Mouse (Mus musculus) MEL (cell line): ENCODE data around the gene Lyar. TPM values are rescaled to one million over a fixed set of nuclear protein-coding genes. Genes with fewer than 3 reads are reported as not detected.

Source experiments
- DNase-seq: peaks from one replicate; pipeline ENCODE4 v3.0.0; 2011; ENCODE audit warnings: low read depth, low spot score
- H3K27ac ChIP-seq: 2 replicates; pipeline ENCODE4 v1.5.1; 2012; ENCODE audit warnings: low read depth, mild to moderate bottlenecking, control low read depth, low read length, moderate library complexity; ENCODE audit not compliant: control insufficient read depth
- H3K27me3 ChIP-seq, 2 experiments: fragments of 150-350 bp in 1 of 2; sonication (generic) in 1 of 2; 2 replicates each; pipeline ENCODE4 v1.6.1; 2012; ENCODE audit warnings: low read length in 2 of 2, mild to moderate bottlenecking in 2 of 2, improper control_type of control experiment in 1 of 2, moderate library complexity in 1 of 2; ENCODE audit not compliant: insufficient read depth in 2 of 2, control insufficient read depth in 1 of 2
- H3K36me3 ChIP-seq, 2 experiments: 2 replicates each; pipeline ENCODE4 v1.6.1; 2012 to 2014; ENCODE audit warnings: low read length in 2 of 2, improper control_type of control experiment in 1 of 2, inconsistent platforms in 1 of 2, mild to moderate bottlenecking in 1 of 2; ENCODE audit not compliant: insufficient read depth in 2 of 2, control insufficient read depth in 1 of 2
- H3K4me1 ChIP-seq, 2 experiments: fragments of 150-350 bp in 1 of 2; sonication (generic) in 1 of 2; 2 replicates each; pipeline ENCODE4 v1.6.1; 2012; ENCODE audit warnings: low read length in 2 of 2, improper control_type of control experiment in 1 of 2, mild to moderate bottlenecking in 1 of 2; ENCODE audit not compliant: insufficient read depth in 2 of 2, control insufficient read depth in 1 of 2
- H3K4me3 ChIP-seq, 2 experiments: fragments of 150-350 bp in 1 of 2; sonication (generic) in 1 of 2; 2 replicates each; pipeline ENCODE4 v1.5.1; 2012; ENCODE audit warnings: low read depth in 2 of 2, low read length in 2 of 2, mild to moderate bottlenecking in 2 of 2, moderate library complexity in 2 of 2, control low read depth in 1 of 2, improper control_type of control experiment in 1 of 2; ENCODE audit not compliant: control insufficient read depth in 1 of 2, insufficient read depth in 1 of 2
- H3K79me2 ChIP-seq: 2 replicates; pipeline ENCODE4 v1.6.1; 2012; ENCODE audit warnings: mild to moderate bottlenecking, low read length, moderate library complexity; ENCODE audit not compliant: control insufficient read depth, poor library complexity, insufficient read depth
- H3K9ac ChIP-seq: 2 replicates; pipeline ENCODE4 v1.6.1; 2012; ENCODE audit warnings: low read depth, mild to moderate bottlenecking, control low read depth, low read length, moderate library complexity; ENCODE audit not compliant: control insufficient read depth, poor library complexity, severe bottlenecking
- H3K9me3 ChIP-seq: fragments of 150-350 bp; sonication (generic); replicated peaks from 2 replicates; pipeline ENCODE4 v1.6.1; 2012; ENCODE audit warnings: mild to moderate bottlenecking, low read length, improper control_type of control experiment, moderate library complexity; ENCODE audit not compliant: insufficient read depth
- BHLHE40 ChIP-seq: IDR thresholded peaks from 2 replicates; pipeline ENCODE4 v1.6.1; 2012; ENCODE audit warnings: low read depth, mild to moderate bottlenecking, inconsistent platforms, low read length, improper control_type of control experiment, borderline replicate concordance
- E2F4 ChIP-seq: IDR thresholded peaks from 2 replicates; pipeline ENCODE4 v1.6.1; 2011; ENCODE audit warnings: low read depth, low read length, improper control_type of control experiment, borderline replicate concordance
- ELF1 ChIP-seq: IDR thresholded peaks from 2 replicates; pipeline ENCODE4 v1.6.1; 2014; ENCODE audit warnings: low read depth, mild to moderate bottlenecking, inconsistent platforms, low read length, improper control_type of control experiment, moderate library complexity
- GABPA ChIP-seq: IDR thresholded peaks from 2 replicates; pipeline ENCODE4 v1.6.1; 2012; ENCODE audit warnings: low read depth, mild to moderate bottlenecking, inconsistent platforms, low read length, improper control_type of control experiment, moderate library complexity
- GATA1 ChIP-seq: IDR thresholded peaks from 2 replicates; pipeline ENCODE4 v1.6.1; 2011; ENCODE audit warnings: low read depth, low read length, improper control_type of control experiment
- MEF2A ChIP-seq: IDR thresholded peaks from 2 replicates; pipeline ENCODE4 v1.6.1; 2014; ENCODE audit warnings: low read depth, mild to moderate bottlenecking, inconsistent platforms, low read length, improper control_type of control experiment; ENCODE audit not compliant: poor library complexity, insufficient replicate concordance, severe bottlenecking; ENCODE audit errors: extremely low read depth
- MXI1 ChIP-seq: IDR thresholded peaks from 2 replicates; pipeline ENCODE4 v1.6.1; 2011; ENCODE audit warnings: mild to moderate bottlenecking, low read depth, low read length, improper control_type of control experiment
- POLR2AphosphoS2 ChIP-seq: IDR thresholded peaks from 2 replicates; pipeline ENCODE4 v1.6.1; 2011; ENCODE audit warnings: low read length, improper control_type of control experiment
- POLR2AphosphoS5 ChIP-seq: IDR thresholded peaks from 2 replicates; pipeline ENCODE4 v1.6.1; 2012; ENCODE audit warnings: low read depth, borderline replicate concordance, mild to moderate bottlenecking, inconsistent platforms, low read length, moderate library complexity, mixed read lengths
- SMC3 ChIP-seq: IDR thresholded peaks from 2 replicates; pipeline ENCODE4 v1.6.1; 2011; ENCODE audit warnings: low read depth, low read length, improper control_type of control experiment
- TBP ChIP-seq: IDR thresholded peaks from 2 replicates; pipeline ENCODE4 v1.8.0; 2011; ENCODE audit warnings: low read depth, low read length, improper control_type of control experiment
- TCF12 ChIP-seq: IDR thresholded peaks from 2 replicates; pipeline ENCODE4 v1.6.1; 2014; ENCODE audit warnings: low read depth, mild to moderate bottlenecking, inconsistent platforms, low read length, improper control_type of control experiment, moderate library complexity
- USF1 ChIP-seq: IDR thresholded peaks from 2 replicates; pipeline ENCODE4 v1.6.1; 2014; ENCODE audit warnings: low read depth, mild to moderate bottlenecking, inconsistent platforms, low read length, improper control_type of control experiment, moderate library complexity
- ZC3H11A ChIP-seq: IDR thresholded peaks from 2 replicates; pipeline ENCODE4 v1.6.1; 2012; ENCODE audit warnings: low read depth, mild to moderate bottlenecking, inconsistent platforms, low read length, improper control_type of control experiment
- ZMIZ1 ChIP-seq: IDR thresholded peaks from 2 replicates; pipeline ENCODE4 v1.6.1; 2012; ENCODE audit warnings: low read depth, mild to moderate bottlenecking, inconsistent platforms, low read length, improper control_type of control experiment, moderate library complexity
- polyA plus RNA-seq, 2 experiments: library from polyadenylated mRNA; stranded (reverse) in 1 of 2; unstranded in 1 of 2; fragments of >175 nt in 1 of 2; fragments of >200 nt in 1 of 2; gene quantifications; 2 replicates each; pipeline versions ENCODE4 v1.2.1 to v1.2.4; 2012; ENCODE audit warnings: low replicate concordance in 2 of 2, low read depth in 1 of 2; ENCODE audit not compliant: insufficient read length in 2 of 2, insufficient read depth in 1 of 2, missing spikeins in 1 of 2
- total RNA-seq: library from RNA; depleted of rRNA; stranded (reverse); fragments of 300-350 nt; gene quantifications from 2 replicates; pipeline ENCODE4 v1.2.3, GENCODE M21; 2012

Gene Lyar
- total and polyA plus RNA-seq, 3 experiments = 333 to 678 (median 507) TPM

DNA sequence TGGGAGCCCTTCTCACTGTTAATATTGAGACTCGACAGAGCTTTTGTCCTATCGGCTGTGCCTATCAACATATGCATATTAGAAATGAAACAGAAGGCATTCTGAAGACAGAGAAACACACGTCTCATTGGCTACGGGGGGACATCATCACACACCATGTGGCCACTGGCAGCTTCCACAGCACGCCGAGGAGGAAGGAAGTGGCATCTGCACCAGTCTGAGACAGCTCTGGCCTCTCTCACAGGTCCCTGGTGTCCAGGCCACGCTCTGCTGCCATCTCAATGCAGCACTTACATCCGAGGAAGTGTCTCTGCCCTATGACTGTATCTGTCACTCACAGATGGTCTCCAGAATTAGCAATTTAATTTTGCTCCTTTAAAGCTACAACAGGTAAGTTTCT lies 8.6 kb upstream of the Lyar start:
- peaks cover 5 to 10% of the 10 kb centered on the region in 2 experiments; a peak in 3 of 4 replicates for H3K4me1 ChIP-seq
- TF ChIP-seq MEF2A (no peak), POLR2AphosphoS2 (no peak), ZC3H11A (no peak), E2F4 (no peak), TBP (no peak), USF1 (no peak), ELF1 (no peak), BHLHE40 (no peak), ZMIZ1 (no peak), GABPA (no peak), POLR2AphosphoS5 (no peak), MXI1 (no peak)
- no peaks in the 10 kb centered on the region for H3K9me3 ChIP-seq
- DNase-seq = no peak
- no peak overlapping the region for H3K4me3 ChIP-seq
- peaks cover 5 to 8% of the 10 kb centered on the region in 2 experiments for H3K36me3 ChIP-seq
- no peaks in the 10 kb centered on the region for H3K79me2 ChIP-seq
- no peaks in the 10 kb centered on the region for H3K27me3 ChIP-seq
- H3K27ac ChIP-seq = no peak overlapping the region
- H3K9ac ChIP-seq = no peak overlapping the region

DNA sequence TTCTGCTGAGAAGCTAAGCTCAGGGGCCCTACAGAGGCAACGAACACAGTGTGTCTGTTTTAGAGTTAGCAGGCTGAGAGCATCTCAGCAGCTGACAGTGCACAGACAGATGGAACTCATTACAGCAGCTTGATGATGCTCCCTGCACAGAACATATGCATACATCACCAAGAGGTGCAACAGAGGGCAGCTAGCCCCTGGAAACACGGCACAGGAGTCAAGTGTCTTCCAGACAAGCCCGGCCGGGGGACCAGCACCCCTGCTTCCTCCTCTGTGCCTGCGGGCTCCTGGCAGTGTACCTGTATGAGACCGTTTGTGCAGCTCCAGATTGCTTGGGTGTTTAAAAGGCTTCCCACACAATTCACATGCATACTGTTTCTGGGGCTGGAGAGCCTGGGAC lies 7.3 kb upstream of the Lyar start:
- H3K27ac ChIP-seq = no peak overlapping the region
- no peaks in the 10 kb centered on the region for H3K27me3 ChIP-seq
- no peak overlapping the region for H3K9ac ChIP-seq
- no peak overlapping the region for H3K4me3 ChIP-seq
- no peak for DNase-seq
- no peaks in the 10 kb centered on the region for H3K9me3 ChIP-seq
- H3K4me1 ChIP-seq = peaks cover 5 to 10% of the 10 kb centered on the region in 2 experiments; a peak in 3 of 4 replicates
- peaks cover 5 to 8% of the 10 kb centered on the region in 2 experiments for H3K36me3 ChIP-seq
- no peak for TF ChIP-seq SMC3
- TF ChIP-seq TCF12 = no peak
- TF ChIP-seq GATA1 = no peak
- TF ChIP-seq GABPA = no peak
- TF ChIP-seq ELF1 = no peak
- peaks cover 1% of the 10 kb centered on the region; the same call in 1 of the 2 replicates for H3K79me2 ChIP-seq
